Mouse (Mus musculus): ENCODE results near the gene Rpl35. TPM values are rescaled to one million over a fixed set of nuclear protein-coding genes. Genes with fewer than 3 reads are reported as not detected.

The Rpl35 gene
- polyA plus RNA-seq, 1 experiment from 2014 or later = 935 TPM

GRCm38 (mm10) chr2:38999381-38999780, 6.0 kb downstream of the Rpl35 start:
- H3K4me1 ChIP-seq (ENCODE audit: insufficient read depth) = peaks cover 7% of the 10 kb centered on the region; the same call in 1 of the 2 replicates
- H3K27me3 ChIP-seq (ENCODE audit: insufficient read depth, low read length) = no peaks in the 10 kb centered on the region
- no peaks in the 10 kb centered on the region for H3K9me3 ChIP-seq (ENCODE audit: low read depth, low read length)
- H3K9ac ChIP-seq = no peak overlapping the region
- H3K27ac ChIP-seq (ENCODE audit: low read depth) = no peak overlapping the region
- ATAC-seq (ENCODE audit: insufficient read depth) = no peak
- no peak overlapping the region for H3K4me2 ChIP-seq
- no peak for TF ChIP-seq CTCF (IDR thresholded peaks at IDR 0.05; ENCODE audit: low read depth)
- DNase-seq = no peak
- peaks cover 46% of the 10 kb centered on the region for H3K36me3 ChIP-seq (ENCODE audit: insufficient read depth)
- 51% methylated on average over 4 of the region's 4 CpGs for WGBS
- H3K4me3 ChIP-seq (ENCODE audit: low read depth, low read length) = no peak overlapping the region

DNA sequence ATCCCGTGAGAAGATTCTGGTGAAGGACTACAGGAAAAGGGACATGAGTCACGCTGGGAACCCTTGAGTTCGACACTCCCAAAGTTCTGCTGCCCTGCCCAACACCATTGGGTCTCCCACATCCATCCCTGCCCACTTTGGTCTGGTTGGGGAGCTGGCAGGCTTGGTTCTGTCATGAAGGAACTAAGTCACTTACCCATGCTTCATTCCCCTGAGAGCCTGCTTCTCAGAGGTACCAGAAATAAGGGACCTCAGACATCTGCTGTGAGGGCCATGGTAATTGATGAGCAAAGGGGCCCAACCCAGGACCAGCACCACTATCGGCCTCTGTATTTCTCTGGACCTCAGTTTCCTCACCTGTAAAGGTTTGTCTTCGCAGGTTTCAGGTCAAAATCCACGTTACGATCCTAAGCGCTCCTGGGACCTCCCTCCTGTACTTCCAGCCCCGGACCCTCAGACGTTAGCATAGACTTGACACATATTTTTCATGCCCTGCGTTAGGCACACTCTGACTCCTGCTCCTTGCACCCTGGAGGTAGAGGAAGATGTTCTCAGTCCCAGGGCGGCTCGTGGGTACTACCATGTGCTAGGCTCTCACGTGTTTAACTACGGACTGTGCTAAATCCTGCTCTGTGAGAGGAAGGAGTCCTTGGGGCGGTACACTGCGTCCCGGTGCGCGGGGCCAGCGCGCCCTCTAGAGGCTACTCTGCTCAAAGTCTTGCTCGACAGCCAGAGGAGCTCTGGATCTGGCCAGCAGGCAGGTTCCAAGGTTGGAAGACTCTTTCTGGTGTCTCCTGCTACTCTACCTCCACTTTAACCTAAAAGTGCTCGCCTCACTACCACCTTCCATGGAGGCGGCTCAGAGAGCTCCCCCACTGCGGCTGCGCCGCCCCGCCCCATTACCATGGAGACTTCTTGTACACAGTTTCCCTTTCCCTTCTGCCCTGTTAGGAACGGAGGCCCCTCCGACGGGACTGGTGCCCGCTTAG, 7.7 kb downstream of the Rpl35 start, which contains the start of gene Wdr38:
TSS of gene Wdr38 (plus strand) at position 91 of the 989 bp plus-strand sequence.
- H3K36me3 ChIP-seq (ENCODE audit: insufficient read depth) = peaks cover 33% of the 10 kb centered on the region
- ATAC-seq (ENCODE audit: insufficient read depth) = peak; percentile 93
- peak within 1 kb of the TSS; percentile 42 for H3K9ac ChIP-seq
- 12% methylated on average over 33 of the region's 33 CpGs for WGBS
- H3K4me3 ChIP-seq (ENCODE audit: low read depth, low read length) = peak within 1 kb of the TSS; percentile 36
- no peak within 1 kb of the TSS for H3K27ac ChIP-seq (ENCODE audit: low read depth)
- peak; percentile 97 for TF ChIP-seq CTCF (IDR thresholded peaks at IDR 0.05; ENCODE audit: low read depth)
- no peaks in the 10 kb centered on the region for H3K4me1 ChIP-seq (ENCODE audit: insufficient read depth)
- H3K27me3 ChIP-seq (ENCODE audit: insufficient read depth, low read length) = no peaks in the 10 kb centered on the region
- H3K9me3 ChIP-seq (ENCODE audit: low read depth, low read length) = no peaks in the 10 kb centered on the region
- peak within 1 kb of the TSS; percentile 60 for H3K4me2 ChIP-seq
- peak; percentile 93 for DNase-seq

DNA sequence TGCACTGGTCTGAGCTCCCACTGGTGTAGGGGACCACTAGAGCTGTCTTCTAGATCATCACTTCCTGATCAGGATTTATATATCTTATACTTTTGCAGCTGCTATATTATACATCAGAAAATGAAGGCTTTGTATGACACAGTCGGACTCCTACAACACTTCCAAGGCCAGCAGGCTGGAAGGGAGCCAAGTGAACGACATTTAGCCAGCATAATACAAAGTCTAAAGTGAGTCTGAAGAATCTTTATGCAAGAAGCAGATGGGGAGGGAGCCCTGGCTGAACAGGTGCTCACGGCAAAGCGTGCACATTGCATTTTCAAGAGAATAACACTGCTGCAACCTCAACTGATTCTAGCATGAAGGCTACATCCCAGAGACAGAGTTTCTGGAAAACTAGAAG, 13.0 kb downstream of the Rpl35 start:
- H3K9me3 ChIP-seq (ENCODE audit: low read depth, low read length) = no peaks in the 10 kb centered on the region
- no peak for ATAC-seq (ENCODE audit: insufficient read depth)
- 32% methylated on average over 4 of the region's 4 CpGs for WGBS

DNA sequence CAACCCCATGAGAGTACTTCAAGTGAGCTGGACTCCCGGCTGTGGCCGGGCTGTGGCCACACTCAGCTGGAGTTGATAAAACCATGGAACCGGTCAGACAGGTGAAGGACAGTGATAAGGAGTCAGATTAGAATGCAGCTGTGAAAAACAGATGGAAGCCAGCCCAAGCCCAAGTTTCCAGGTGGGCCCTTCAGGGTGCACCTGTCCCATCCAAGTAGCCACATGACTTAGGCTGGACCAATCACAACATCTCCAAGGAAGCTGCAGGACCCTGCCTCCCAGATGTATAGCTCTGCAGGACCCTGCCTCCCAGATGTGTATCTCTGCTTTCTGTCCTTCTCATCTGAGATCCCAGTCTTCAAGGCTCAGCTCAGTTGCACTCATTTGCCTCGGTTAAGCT, 13.4 kb downstream of the Rpl35 start:
- no peaks in the 10 kb centered on the region for H3K36me3 ChIP-seq (ENCODE audit: insufficient read depth)
- H3K4me1 ChIP-seq (ENCODE audit: insufficient read depth) = no peaks in the 10 kb centered on the region
- no peak overlapping the region for H3K4me2 ChIP-seq
- DNase-seq = no peak
- no peaks in the 10 kb centered on the region for H3K9me3 ChIP-seq (ENCODE audit: low read depth, low read length)
- H3K4me3 ChIP-seq (ENCODE audit: low read depth, low read length) = no peak overlapping the region
- H3K27me3 ChIP-seq (ENCODE audit: insufficient read depth, low read length) = no peaks in the 10 kb centered on the region
- 45% methylated on average over 4 of the region's 4 CpGs for WGBS
- ATAC-seq (ENCODE audit: insufficient read depth) = no peak
- H3K27ac ChIP-seq (ENCODE audit: low read depth) = no peak overlapping the region
- TF ChIP-seq CTCF (IDR thresholded peaks at IDR 0.05; ENCODE audit: low read depth) = no peak
- no peak overlapping the region for H3K9ac ChIP-seq

More for the DNA sequence above, 13.0 kb downstream of the Rpl35 start:
- Histone ChIP-seq H3K4me2 (no peak overlapping the region), H3K9ac (no peak overlapping the region), H3K36me3 (ENCODE audit: insufficient read depth) (no peaks in the 10 kb centered on the region), H3K27ac (ENCODE audit: low read depth) (no peak overlapping the region), H3K27me3 (ENCODE audit: insufficient read depth, low read length) (no peaks in the 10 kb centered on the region), H3K4me3 (ENCODE audit: low read depth, low read length) (no peak overlapping the region), H3K4me1 (ENCODE audit: insufficient read depth) (no peaks in the 10 kb centered on the region)
- DNase-seq = peak; percentile 54
- no peak for TF ChIP-seq CTCF (IDR thresholded peaks at IDR 0.05; ENCODE audit: low read depth)

- Histone ChIP-seq H3K4me1 (ENCODE audit: insufficient read depth) (no peaks in the 10 kb centered on the region), H3K4me3 (ENCODE audit: low read depth, low read length) (no peak overlapping the region), H3K9me3 (ENCODE audit: low read depth, low read length) (no peaks in the 10 kb centered on the region), H3K4me2 (no peak overlapping the region), H3K9ac (no peak overlapping the region), H3K27me3 (ENCODE audit: insufficient read depth, low read length) (no peaks in the 10 kb centered on the region), H3K36me3 (ENCODE audit: insufficient read depth) (no peaks in the 10 kb centered on the region), H3K27ac (ENCODE audit: low read depth) (no peak overlapping the region)
- TF ChIP-seq CTCF (IDR thresholded peaks at IDR 0.05; ENCODE audit: low read depth) = no peak
- no peak for ATAC-seq (ENCODE audit: insufficient read depth)
- no peak for DNase-seq
- WGBS = 81% methylated on average over 2 of the region's 2 CpGs
These were observed 16.5 kb downstream of the Rpl35 start for GRCm38 (mm10) chr2:38988929-38989328.

DNA sequence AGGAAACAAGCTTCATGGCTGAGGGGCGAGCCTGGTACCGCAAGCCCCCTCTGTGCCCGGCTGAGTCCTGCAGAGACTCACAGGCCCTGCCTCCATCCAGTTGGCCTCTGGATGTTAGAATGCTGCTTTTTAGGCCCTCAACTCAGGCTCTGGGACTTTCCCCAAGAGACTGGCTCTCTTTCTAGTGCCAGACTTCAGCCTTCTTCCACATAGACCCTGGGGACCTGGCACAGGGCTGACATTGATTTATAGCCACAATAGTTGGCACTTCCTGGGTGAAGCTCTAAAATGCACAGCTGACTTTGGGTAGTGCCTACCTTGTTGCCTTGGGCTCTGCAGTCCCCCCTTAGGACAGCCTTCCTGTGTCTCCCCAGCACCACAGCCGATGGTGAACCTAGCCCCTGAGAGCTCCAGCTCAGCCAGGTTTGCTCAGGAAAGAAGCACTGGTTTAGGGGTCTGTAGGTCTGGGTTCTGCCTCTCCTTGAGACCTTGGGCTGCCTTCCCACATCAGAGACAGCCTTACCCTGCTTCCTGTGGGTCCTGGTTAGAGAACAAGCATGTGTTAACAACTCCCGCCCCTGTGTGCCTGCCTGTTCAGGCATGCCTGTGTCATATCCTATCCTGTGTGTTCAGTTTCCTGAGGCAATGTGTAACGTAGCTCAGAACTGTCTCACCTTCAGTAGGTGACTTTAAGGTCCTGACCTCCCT, 17.5 kb downstream of the Rpl35 start:
- no peak for TF ChIP-seq CTCF (IDR thresholded peaks at IDR 0.05; ENCODE audit: low read depth)
- Histone ChIP-seq H3K4me3 (ENCODE audit: low read depth, low read length) (no peak overlapping the region), H3K27me3 (ENCODE audit: insufficient read depth, low read length) (no peaks in the 10 kb centered on the region), H3K4me2 (no peak overlapping the region), H3K36me3 (ENCODE audit: insufficient read depth) (no peaks in the 10 kb centered on the region), H3K4me1 (ENCODE audit: insufficient read depth) (no peaks in the 10 kb centered on the region), H3K9me3 (ENCODE audit: low read depth, low read length) (no peaks in the 10 kb centered on the region), H3K9ac (no peak overlapping the region), H3K27ac (ENCODE audit: low read depth) (no peak overlapping the region)
- no peak for DNase-seq
- WGBS = 84% methylated on average over 6 of the region's 6 CpGs
- no peak for ATAC-seq (ENCODE audit: insufficient read depth)

DNA sequence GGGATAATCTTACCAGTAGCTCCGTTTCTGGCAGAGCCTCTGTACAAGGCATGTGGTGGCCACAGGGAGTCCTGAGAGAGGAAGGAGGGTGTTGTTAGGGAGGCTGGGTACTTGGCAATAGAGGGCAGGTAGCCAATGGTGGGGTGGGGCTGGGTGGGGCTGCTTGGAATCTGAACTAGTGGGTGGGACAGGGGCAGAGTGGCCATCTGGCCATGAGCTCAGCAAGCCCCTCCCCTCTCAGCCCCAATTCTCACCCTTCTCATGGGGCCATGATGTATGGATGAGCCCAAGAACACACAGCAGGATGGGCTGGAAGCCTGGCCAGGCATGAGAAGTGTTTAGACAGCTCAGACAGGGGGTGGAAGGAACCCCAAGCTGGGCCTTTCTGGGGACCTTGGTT, 18.1 kb downstream of the Rpl35 start:
- no peaks in the 10 kb centered on the region for H3K27me3 ChIP-seq (ENCODE audit: insufficient read depth, low read length)
- TF ChIP-seq CTCF (IDR thresholded peaks at IDR 0.05; ENCODE audit: low read depth) = no peak
- H3K4me3 ChIP-seq (ENCODE audit: low read depth, low read length) = no peak overlapping the region
- H3K9ac ChIP-seq = no peak overlapping the region
- no peak for DNase-seq
- no peaks in the 10 kb centered on the region for H3K36me3 ChIP-seq (ENCODE audit: insufficient read depth)
- ATAC-seq (ENCODE audit: insufficient read depth) = no peak
- H3K9me3 ChIP-seq (ENCODE audit: low read depth, low read length) = no peaks in the 10 kb centered on the region
- H3K4me1 ChIP-seq (ENCODE audit: insufficient read depth) = no peaks in the 10 kb centered on the region
- H3K27ac ChIP-seq (ENCODE audit: low read depth) = no peak overlapping the region
- WGBS = 50% methylated on average over 1 of the region's 1 CpGs
- no peak overlapping the region for H3K4me2 ChIP-seq
